Mouse (Mus musculus) gonadal fat pad, adult 2 months (tissue): ENCODE measurements around the gene Fbxo6. TPM values are rescaled to one million over a fixed set of nuclear protein-coding genes. Genes with fewer than 3 reads are reported as not detected.
"Not testable (repeated sequence)": the region's sequence is repeated elsewhere in the genome, so short reads cannot be mapped to it uniquely, and the experiment has no call there.

Source experiments
- DNase-seq: peaks from one replicate; pipeline ENCODE4 v3.0.0-alpha.2; 2012; ENCODE audit warnings: low read depth
- polyA plus RNA-seq: library from polyadenylated mRNA; depleted of rRNA; stranded (reverse); fragments of >200 nt; gene quantifications from 2 replicates; pipeline ENCODE4 v1.2.3, GENCODE M21; 2012; rRNA removed

Fbxo6 gene
- polyA plus RNA-seq: 68.1 and 72.5 TPM in 2 replicates

DNA sequence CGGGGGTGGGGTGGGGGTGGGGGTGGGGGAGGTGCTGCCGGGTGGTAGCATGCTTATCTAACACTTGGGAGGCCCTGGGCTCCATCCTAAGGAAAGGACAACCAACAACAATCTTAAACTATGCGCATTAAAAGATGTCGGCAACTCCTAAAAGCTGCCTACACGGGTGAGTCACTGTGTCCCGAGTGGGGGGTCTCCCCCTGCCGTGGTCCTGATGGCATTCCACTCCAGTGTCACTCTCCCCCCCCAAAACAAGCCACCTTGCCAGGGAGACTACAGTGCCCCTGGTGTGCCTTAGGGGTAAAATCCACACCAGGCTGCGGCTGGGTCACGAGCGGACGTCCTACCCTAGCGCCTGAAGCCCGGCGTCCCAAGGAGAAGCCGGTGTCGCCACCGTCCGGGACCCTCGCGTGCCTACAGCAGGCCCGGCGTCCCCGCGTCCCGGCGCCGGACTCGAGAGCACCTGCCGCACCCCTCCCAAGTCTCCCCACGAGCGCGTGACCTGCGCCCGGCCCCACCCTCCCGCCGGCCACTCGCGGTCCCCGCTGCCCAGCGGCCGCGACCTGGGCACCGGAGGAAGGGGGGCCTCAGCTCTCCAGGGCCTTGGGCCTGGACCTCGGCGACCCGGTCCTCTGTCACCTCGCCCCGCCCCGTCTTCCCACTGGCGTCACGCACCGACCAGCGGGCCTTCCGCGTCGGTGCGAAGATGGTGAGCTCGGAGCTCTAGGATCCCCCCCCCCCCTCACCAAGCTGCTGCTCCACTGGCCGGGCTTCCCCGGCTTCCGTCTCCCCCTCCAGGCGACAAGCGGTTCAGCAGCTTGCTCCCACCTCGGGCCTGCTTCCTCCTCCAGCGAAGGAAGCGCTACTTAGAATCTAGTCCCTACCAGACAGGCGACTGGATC is at the start of gene Fbxo6:
TSS of gene Fbxo6 (minus strand) at position 874 of the 902 bp plus-strand sequence.
- DNase-seq: no peak

GRCm38 (mm10) chr4:148198721-148199120 is 46.8 kb upstream of the Fbxo6 start:
- no peak for DNase-seq

DNA sequence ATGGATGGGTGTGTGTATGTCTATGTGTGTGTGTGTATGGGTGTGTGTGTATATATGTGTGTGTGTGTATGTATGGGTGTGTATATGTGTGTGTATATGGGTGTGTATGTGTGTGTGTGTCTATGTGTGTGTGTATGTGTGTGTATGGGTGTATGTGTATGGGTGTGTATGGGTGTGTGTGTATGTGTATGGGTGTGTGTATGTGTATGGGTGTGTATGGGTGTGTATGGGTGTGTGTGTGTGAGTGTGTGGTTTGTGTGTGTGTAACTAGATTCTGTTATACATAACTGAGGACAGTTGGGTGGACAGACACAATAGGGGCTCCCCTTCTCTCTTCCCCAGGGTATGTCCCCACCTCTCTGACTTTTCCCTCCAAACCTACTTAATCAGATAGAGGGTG is 42.5 kb upstream of the Fbxo6 start:
- no peak for DNase-seq

- no peak for DNase-seq
Measured at GRCm38 (mm10) chr4:148192707-148193245, 40.8 kb upstream of the Fbxo6 start.

DNA sequence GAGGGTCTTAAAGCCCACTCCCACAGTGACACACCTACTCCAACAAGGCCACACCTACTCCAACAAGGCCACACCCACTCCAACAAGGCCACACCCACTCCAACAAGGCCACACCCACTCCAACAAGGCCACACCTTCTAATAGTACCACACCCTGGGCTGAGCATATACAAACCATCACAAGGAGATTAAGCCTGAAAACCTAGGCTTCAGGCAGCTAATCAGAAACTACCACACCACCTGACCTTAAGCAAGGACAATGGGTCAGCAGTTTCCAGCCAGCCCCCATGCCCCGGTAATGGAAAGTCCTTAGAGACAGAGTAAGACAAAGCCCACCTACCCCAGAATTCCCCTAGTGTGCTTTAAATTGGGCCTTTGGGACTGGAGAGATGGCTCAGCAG is 36.8 kb upstream of the Fbxo6 start:
- DNase-seq: not testable (repeated sequence)

DNA sequence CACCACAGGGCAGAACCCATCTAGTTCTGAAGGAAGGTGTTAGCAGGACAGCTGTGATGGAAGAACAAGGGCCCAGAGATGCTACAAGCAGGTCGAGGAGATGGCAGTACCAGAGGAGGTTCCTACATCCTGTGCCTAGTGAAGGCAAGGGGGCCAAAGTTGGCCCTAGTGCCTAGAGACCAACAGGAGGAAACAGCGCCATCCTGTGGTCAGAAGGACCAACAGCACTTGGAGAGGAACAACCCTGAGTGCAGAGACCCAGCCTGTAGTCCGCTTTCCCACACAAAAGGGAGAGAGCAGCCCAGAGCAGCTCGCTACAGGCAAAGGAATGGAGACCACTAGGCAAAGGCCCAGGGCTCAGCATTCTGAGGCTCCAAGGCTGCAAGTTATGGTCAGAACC is 33.9 kb upstream of the Fbxo6 start:
- no peak for DNase-seq

GRCm38 (mm10) chr4:148184564-148184963 is 32.6 kb upstream of the Fbxo6 start:
- DNase-seq: no peak

GRCm38 (mm10) chr4:148182363-148182762 is 30.4 kb upstream of the Fbxo6 start:
- DNase-seq: no peak

- no peak for DNase-seq
Measured at GRCm38 (mm10) chr4:148181483-148181882, 29.5 kb upstream of the Fbxo6 start.

GRCm38 (mm10) chr4:148177716-148178115 is 25.8 kb upstream of the Fbxo6 start:
- DNase-seq: no peak

GRCm38 (mm10) chr4:148176603-148177002 is 24.7 kb upstream of the Fbxo6 start:
- not testable (repeated sequence) for DNase-seq

DNA sequence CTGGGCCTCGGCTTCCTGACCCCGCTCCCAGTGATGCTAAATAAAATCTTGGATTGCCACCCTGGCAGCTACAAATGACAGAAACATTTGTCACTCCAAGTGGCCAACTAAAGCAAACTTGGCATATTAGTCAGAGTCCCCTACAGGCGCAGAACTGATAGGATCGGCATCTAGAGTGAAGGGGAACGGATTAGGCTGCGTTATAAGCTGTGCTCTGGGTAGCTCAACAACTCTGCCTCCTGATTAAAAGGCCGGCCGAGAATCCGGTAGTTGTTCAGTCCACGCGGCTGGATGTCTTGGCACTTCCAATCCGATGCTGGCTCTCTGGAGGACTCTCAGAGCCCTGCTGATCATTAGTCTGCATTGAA is 22.5 kb upstream of the Fbxo6 start:
- DNase-seq: no peak

DNA sequence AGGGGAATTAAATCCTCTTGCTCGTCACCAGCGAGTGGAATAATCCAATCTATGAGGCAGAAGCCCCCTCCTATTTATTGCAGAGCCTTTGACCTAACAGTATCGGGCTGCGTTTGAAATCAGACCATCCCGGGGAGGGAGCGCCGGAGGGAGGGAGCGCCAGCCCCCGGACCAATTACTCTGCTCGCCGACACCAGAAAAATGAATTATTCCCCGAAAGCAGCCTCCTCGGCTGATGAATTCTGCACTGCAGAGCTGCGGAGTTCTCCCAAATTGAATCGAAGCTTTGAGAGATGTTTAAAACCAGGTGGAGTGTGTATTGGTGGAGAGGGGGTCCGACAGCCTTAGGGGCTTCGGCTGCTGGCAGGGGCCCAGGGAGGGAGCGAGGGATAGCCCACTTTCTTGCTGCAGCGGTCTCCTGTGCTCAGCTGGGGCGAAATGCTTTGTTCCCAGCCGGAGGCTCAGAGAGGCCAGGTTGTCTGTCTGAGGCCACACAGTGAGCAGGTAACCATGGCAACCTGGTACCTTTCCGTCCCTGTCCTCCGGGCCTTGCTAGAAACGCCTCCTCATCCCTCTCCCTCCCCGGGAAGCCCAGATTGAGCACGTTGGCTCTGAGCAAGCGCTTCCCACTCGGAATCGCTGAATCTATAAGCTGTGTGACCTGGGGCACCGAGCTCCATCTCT is 22.0 kb upstream of the Fbxo6 start:
- DNase-seq: no peak

DNA sequence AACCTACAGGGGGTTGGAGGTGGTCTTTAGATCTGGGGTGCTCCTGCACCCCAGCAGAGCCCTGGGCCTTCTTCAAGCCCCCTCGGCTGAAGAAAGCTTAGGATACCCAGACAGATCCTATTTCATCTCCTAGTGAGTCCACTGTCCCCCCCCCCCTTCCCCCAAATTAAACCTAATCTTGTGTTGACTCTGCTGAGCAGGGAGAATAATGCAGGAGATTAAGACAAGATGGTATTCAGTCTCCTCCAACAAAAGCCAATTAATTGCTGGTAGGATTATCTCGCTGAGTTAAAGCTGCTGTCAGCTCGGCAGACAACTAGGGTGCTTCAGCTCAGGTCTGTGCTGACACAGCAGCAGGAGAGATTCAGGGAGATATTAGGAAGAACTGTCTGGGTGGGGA is 19.3 kb upstream of the Fbxo6 start:
- DNase-seq: no peak

GRCm38 (mm10) chr4:148170842-148171241 is 18.9 kb upstream of the Fbxo6 start:
- DNase-seq: no peak

DNA sequence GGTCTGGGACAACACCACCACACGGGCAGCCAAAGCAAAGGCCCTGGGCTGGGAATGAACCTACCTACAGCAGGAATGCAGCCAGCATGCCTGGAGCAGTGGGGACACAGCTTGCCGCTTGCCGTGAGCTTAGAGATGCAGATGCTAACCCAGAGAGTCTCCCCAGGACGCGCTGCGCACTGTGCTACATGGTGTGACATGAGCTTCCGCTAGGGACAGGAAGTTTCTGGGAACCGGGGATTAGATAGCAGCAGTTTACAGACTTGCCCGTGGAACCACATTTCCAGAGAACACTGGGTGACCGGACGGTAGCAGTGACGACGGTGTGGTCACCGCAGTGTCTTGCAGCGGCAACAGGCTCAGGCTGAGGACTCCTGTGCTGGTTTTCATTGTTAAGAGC is 17.6 kb upstream of the Fbxo6 start:
- no peak for DNase-seq

DNA sequence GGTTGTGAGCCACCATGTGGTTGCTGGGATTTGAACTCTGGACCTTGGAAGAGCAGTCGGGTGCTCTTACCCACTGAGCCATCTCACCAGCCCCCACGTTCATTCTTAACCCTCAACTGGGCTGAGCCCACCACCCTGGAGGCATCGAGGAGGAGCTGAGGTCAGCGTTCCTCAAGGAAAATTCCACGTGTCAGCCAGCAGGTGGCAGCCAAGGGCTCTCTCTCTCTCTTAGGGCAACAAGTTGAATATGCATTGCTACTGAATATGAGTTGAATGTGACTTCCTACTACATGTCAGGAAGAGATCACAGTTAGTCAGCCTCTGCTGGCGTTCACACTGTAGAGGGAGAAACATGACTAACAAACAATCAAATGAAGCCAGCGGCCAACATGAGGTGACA is 16.3 kb upstream of the Fbxo6 start:
- DNase-seq: no peak

- no peak for DNase-seq
Measured at GRCm38 (mm10) chr4:148166986-148167385, 15.0 kb upstream of the Fbxo6 start.

- no peak for DNase-seq
Measured at GRCm38 (mm10) chr4:148166431-148166830, 14.5 kb upstream of the Fbxo6 start.

DNA sequence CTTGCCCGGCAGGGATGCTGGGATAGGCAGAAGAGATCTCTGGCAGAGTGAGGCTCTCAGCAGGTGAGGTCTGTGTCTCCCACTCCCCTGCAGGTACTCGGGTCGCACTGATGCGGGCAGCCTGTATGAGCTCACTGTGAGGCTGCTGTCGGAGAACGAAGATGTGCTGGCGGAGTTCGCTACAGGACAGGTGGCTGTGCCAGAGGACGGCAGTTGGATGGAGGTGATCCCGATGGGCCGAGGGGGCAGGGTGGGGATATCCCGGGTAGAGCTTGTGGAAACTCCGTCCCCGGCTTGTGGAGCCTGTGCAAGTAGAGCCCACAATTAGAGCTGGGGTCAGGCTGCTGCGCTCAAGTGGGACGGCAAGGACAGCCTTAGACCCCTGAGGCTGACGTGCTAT is 13.6 kb upstream of the Fbxo6 start:
- no peak for DNase-seq

GRCm38 (mm10) chr4:148164461-148164860 is 12.5 kb upstream of the Fbxo6 start:
- DNase-seq: no peak

- no peak for DNase-seq
Measured at GRCm38 (mm10) chr4:148164002-148164439, 12.1 kb upstream of the Fbxo6 start.
